Mouse (Mus musculus) heart, adult 18-20 months (tissue): ENCODE measurements around the gene Hap1. TPM values are rescaled to one million over a fixed set of nuclear protein-coding genes. Genes with fewer than 3 reads are reported as not detected.
"Not testable (repeated sequence)": the region's sequence is repeated elsewhere in the genome, so short reads cannot be mapped to it uniquely, and the experiment has no call there.

ENCODE experiments used
- DNase-seq, 2 experiments: peaks; one replicate each; pipeline ENCODE4 v3.0.0; 2021 to 2022; ENCODE audit warnings: mixed read lengths in 1 of 2
- total RNA-seq, 2 experiments: library from RNA; stranded (reverse); gene quantifications; 2 replicates each; pipeline ENCODE4 v1.2.3; 2021

Hap1 gene
- total RNA-seq, 2 experiments from 2014 or later: 1.8 to 1.9 TPM

DNA sequence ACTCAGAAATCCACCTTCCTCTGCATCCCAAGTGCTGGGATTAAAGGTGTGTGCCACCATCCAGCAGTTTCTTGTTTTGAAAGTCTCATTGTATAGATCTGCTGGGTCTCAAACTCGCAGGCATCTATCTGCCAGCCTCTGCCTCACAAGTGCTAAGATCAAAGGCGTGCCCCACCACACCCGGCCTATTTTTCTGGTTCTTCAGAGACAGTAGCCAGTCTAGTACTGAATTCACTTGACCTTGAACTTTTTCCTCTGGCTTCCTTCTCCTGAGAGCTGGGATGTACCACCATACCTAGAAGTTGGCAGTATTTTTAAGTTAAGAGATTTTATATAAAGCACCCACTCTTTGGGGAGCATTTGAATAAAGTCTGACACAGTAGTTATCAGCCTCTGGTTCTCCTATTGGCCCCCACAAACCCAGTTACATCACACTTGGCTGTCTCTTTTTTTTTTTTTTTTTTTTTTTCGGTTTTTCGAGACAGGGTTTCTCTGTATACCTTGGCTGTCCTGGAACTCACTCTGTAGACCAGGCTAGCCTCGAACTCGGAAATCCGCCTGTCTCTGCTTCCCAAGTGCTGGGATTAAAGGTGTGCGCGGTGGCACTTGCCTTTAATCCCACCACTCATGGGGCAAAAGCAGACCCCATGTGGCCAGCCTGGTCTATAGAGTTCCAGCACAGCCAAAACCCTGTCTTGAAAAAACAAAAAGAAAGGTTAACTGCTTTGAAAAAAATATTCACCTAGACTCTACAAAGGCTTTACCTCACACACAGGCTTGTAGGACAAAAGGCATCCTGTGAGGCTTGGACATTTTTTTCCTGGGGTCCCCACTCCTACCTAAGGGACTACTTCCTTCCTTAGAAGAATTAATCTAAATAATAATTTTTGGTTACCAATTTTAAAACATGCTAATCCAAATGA is 37.1 kb downstream of the Hap1 start:
- DNase-seq: no peak

DNA sequence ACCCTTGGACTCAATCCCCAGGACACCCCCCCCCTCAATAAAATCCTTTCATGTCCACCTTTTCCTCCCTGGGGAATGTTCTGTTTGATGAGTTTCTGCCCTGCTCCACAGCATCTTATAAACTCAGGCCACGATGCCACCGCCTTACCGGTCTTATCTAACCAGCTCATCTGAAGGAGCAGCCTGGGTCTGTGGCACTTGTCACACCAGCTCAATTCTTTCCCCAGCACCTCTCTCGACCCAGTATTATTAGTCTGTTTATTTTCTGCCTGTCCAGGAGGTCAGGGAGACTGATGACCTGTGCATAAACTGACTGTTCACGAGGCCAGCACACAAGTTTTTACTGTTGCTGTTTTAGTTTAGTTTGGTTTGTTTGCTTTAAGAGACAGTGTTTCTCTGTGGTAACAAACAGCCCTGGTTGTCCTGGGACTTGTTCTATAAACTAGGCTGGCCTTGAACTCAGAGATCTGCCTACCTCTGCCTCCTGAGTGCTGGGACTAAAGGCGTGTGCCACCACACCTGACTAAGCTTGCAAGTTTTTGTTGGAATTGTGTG is 38.0 kb downstream of the Hap1 start:
- DNase-seq: no peak

DNA sequence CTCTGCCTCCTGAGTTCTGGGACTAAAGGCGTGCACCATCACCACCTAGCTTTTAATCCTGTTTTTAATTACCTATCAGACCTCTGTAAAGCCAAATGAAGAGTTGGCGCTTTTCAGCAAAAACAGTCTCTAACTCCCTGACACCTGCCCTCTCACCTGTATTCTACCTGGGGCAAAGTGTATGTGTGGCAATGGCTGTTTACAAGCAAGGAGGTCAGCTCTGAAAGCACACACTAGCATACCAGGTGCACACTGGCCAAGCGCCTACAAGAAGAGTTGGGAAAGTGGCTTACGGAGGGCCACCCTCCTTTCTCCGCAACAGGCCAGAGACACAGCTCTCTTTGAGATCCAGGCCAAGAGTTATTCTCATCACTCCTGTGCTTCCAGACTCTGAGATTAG is 40.5 kb downstream of the Hap1 start:
- DNase-seq: no peak

DNA sequence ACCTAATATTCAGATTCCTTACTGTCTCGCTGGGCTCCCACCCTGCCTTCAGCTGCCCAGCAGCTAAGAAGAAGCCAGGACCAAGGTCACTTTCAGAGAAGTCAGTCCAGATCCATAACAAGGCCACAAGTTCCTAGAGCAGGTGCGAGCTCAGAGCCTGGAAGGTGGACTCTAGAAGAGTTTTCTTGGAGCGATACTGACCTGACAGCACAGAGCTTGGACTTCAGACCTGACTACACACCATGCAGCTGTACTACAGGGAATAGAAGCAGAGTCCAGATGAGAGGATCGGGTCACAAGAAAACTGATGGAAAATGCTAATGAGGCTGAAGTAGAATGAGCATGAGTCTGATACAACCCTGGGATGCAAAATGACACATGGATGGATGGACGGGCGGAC is 42.5 kb downstream of the Hap1 start:
- no peak for DNase-seq

- peak; percentile 63 to 79 for DNase-seq
Observed at GRCm38 (mm10) chr11:100312096-100312679, 43.7 kb downstream of the Hap1 start.

DNA sequence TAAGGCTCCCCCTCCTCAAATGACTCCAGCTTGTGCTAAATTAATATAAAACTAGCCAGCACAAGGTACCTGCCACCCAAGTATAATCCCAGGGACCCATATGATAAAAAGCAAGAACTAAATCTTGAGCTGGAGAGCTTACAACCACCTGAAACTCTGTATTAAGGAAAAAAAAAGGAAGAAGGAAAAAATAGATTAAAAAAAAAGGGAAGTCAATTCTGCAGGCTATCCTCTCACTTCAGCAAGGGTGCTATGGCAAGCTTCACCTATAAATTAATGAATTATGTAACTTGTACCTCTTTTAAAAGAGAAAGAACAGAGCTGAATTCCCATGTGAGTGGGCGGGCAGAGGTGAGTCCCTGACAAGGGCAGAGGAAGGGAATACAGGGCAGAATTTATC is 44.3 kb downstream of the Hap1 start:
- no peak for DNase-seq

- DNase-seq: not testable (repeated sequence)
Observed at GRCm38 (mm10) chr11:100308672-100309071, 47.3 kb downstream of the Hap1 start.

GRCm38 (mm10) chr11:100307900-100308299 is 48.0 kb downstream of the Hap1 start:
- no peak for DNase-seq

DNA sequence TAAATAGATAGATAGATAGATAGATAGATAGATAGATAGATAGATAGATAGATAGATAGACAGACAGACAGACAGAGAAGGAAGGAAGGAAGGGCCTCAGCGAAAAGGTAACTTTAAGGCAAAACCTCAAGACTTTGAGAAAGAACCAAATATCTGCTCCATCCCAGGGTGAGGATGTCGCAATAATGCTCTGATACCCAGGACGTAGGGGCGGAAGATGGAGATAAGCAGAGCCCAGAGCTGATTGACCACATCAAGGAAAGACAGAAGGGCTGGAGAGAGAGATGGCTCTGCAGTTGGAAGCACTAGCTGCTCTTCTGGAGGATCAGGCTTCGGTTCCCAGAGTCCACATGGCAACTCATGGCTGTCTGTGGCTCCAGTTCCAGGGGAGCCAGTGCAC is 54.6 kb downstream of the Hap1 start:
- no peak for DNase-seq

GRCm38 (mm10) chr11:100300293-100300692 is 55.6 kb downstream of the Hap1 start:
- peak in 1 of 2 experiments; percentile 85 for DNase-seq

- DNase-seq: peak; percentile 63 to 91
Observed at GRCm38 (mm10) chr11:100298274-100299036, 57.5 kb downstream of the Hap1 start.

- DNase-seq: no peak
Observed at GRCm38 (mm10) chr11:100297801-100298200, 58.1 kb downstream of the Hap1 start.

Other genes with a start within 250 kb of the Hap1 start
- gene Krt13, start 234.6 kb downstream of the Hap1 start, total RNA-seq: not detected
- gene Krt15, start 220.2 kb downstream of the Hap1 start, total RNA-seq: 1 to 10 TPM in 1 of 2 experiments, not detected in 1; 1.4 TPM
- 1 to 10 TPM; 4.0 to 9.1 TPM for gene Krt19, start 207.5 kb downstream of the Hap1 start, total RNA-seq
- gene Krt9, start 162.9 kb downstream of the Hap1 start, total RNA-seq: not detected
- not detected for gene Krt14, start 148.6 kb downstream of the Hap1 start, total RNA-seq
- not detected for gene Krt16, start 107.2 kb downstream of the Hap1 start, total RNA-seq
- under 1 TPM in 1 of 2 experiments, not detected in 1; 0.31 TPM for gene Krt17, start 95.1 kb downstream of the Hap1 start, total RNA-seq
- not detected for gene Krt42, start 86.3 kb downstream of the Hap1 start, total RNA-seq
- gene Eif1, start 36.2 kb downstream of the Hap1 start, total RNA-seq: 1,000 to 10,000 TPM; 1,847 to 1,982 TPM
- gene Gast, start 21.7 kb downstream of the Hap1 start, total RNA-seq: not detected
- 100 to 1,000 TPM; 208 to 239 TPM for gene Jup, start 41.6 kb upstream of the Hap1 start, total RNA-seq
- gene P3h4, start 58.7 kb upstream of the Hap1 start, total RNA-seq: 10 to 100 TPM; 13.2 to 15.2 TPM
- 1 to 10 TPM; 7.2 to 7.4 TPM for gene Fkbp10, start 59.6 kb upstream of the Hap1 start, total RNA-seq
- 10 to 100 TPM; 17.9 to 24.7 TPM for gene Nt5c3b, start 85.7 kb upstream of the Hap1 start, total RNA-seq
- gene Klhl10, start 85.8 kb upstream of the Hap1 start, total RNA-seq: under 1 TPM; 0.60 to 0.95 TPM
- gene Klhl11, start 116.6 kb upstream of the Hap1 start, total RNA-seq: 1 to 10 TPM; 7.2 to 7.7 TPM
- gene Acly, start 171.9 kb upstream of the Hap1 start, total RNA-seq: 10 to 100 TPM; 35.6 to 80.9 TPM
- gene Ttc25, start 189.5 kb upstream of the Hap1 start, total RNA-seq: under 1 TPM; 0.17 to 0.46 TPM
- 1 to 10 TPM; 6.1 to 7.7 TPM for gene Cnp, start 218.8 kb upstream of the Hap1 start, total RNA-seq